Mouse (Mus musculus) limb, embryonic 11.5 days (tissue): Measurements from ENCODE around the gene Lce1c. TPM values are rescaled to one million over a fixed set of nuclear protein-coding genes. Genes with fewer than 3 reads are reported as not detected.
"Not testable (repeated sequence)": the region's sequence is repeated elsewhere in the genome, so short reads cannot be mapped to it uniquely, and the experiment has no call there.

Experiments used
- ATAC-seq: fragments of 200-750 bp; cut with Nextera tagmentation; 2 replicates; pipeline ENCODE4 v1.8.0; 2017; ENCODE audit warnings: low read depth; ENCODE audit not compliant: insufficient number of reproducible peaks, low FRiP score, low TSS enrichment
- DNase-seq: peaks from one replicate; pipeline ENCODE4 v3.0.0-alpha.2; 2015; ENCODE audit warnings: low spot score
- H3K27ac ChIP-seq: fragments of 300-500 bp; sonication (generic); replicated peaks from 2 replicates; pipeline ENCODE4 v1.5.1; 2014; ENCODE audit warnings: low read depth, mild to moderate bottlenecking, low read length
- H3K27me3 ChIP-seq: fragments of 300-500 bp; sonication (generic); 2 replicates; pipeline ENCODE4 v1.6.1; 2014; ENCODE audit warnings: mild to moderate bottlenecking, low read length, mixed read lengths; ENCODE audit not compliant: control insufficient read depth, insufficient read depth
- H3K36me3 ChIP-seq: fragments of 300-500 bp; sonication (generic); 2 replicates; pipeline ENCODE4 v1.6.1; 2014; ENCODE audit warnings: mild to moderate bottlenecking, low read length, moderate library complexity, mixed read lengths; ENCODE audit not compliant: control insufficient read depth, insufficient read depth
- H3K4me1 ChIP-seq: fragments of 300-500 bp; sonication (generic); 2 replicates; pipeline ENCODE4 v1.6.1; 2014; ENCODE audit warnings: low read length, mixed read lengths; ENCODE audit not compliant: control insufficient read depth, insufficient read depth
- H3K4me2 ChIP-seq: fragments of 300-500 bp; sonication (generic); 2 replicates; pipeline ENCODE4 v1.6.1; 2014; ENCODE audit warnings: low read depth, mild to moderate bottlenecking, moderate library complexity; ENCODE audit not compliant: severe bottlenecking
- H3K4me3 ChIP-seq: fragments of 300-500 bp; sonication (generic); 2 replicates; pipeline ENCODE4 v1.5.1; 2014; ENCODE audit warnings: low read depth, low read length
- H3K9ac ChIP-seq: fragments of 300-500 bp; sonication (generic); 2 replicates; pipeline ENCODE4 v1.6.1; 2014; ENCODE audit warnings: mild to moderate bottlenecking, low read length
- H3K9me3 ChIP-seq: fragments of 300-500 bp; sonication (generic); 2 replicates; pipeline ENCODE4 v1.6.1; 2016; ENCODE audit warnings: low read length; ENCODE audit not compliant: control insufficient read depth
- WGBS: fragments of 180-500 bp; shearing (Covaris S2); extraction: QIAGEN DNeasy Blood & Tissue Kit; methylation state at CpG from one replicate; pipeline ENCODE4 v1.1.7; 2014; 5-methylcytosine and 5-hydroxymethylcytosine counted together
- polyA plus RNA-seq: library from polyadenylated mRNA; unstranded; fragments of >200 nt; fragmentation: Nextera tagmentation; extraction: Ambion mirVana; gene quantifications from 2 replicates; pipeline ENCODE4 v1.2.1, GENCODE M21; 2014

Gene Lce1c
- polyA plus RNA-seq, 1 experiment from 2014 or later: not detected

DNA sequence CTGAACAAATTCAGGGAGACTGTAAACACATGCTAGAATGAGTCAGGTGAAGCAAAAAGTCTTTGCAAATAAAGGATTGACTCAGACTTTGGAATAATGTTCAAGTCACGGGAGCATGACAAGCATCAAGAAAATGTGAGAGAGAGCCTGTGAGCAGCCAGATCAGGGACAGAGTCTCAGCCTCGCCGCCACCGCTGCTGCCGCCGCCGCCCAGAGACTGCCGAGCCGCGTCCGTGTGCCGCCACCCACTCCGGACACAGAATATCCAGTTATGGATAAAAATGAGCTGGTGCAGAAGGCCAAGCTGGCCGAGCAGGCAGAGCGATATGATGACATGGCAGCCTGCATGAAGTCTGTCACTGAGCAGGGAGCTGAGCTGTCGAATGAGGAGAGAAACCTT is 10.1 kb downstream of the Lce1c start:
- H3K4me1 ChIP-seq, H3K9ac ChIP-seq, H3K36me3 ChIP-seq, DNase-seq, H3K27me3 ChIP-seq, H3K4me2 ChIP-seq, H3K27ac ChIP-seq, ATAC-seq, H3K4me3 ChIP-seq, H3K9me3 ChIP-seq: not testable (repeated sequence)
- WGBS: 70% methylated on average over 16 of the region's 16 CpGs

DNA sequence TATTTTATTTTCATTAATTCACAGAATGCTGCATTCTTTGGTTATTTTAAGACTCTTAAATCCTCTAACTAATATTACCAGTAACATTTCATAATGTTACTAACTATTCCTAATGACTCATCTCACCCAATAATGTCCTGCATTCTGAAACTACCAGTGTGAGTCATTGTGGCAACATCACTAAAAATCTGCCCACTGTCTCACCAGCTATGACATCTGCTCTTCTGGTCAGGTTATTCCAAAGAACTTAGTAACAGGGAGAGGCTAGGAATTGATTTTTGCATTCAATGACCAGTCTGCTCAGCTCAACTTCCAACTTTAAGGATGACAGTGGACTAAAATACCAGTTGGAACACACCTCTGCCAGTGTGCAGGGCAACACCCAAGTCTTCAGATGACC is 12.6 kb downstream of the Lce1c start:
- Histone ChIP-seq H3K4me1 (no peaks in the 10 kb centered on the region), H3K4me3 (no peak overlapping the region), H3K27ac (no peak overlapping the region), H3K9me3 (no peaks in the 10 kb centered on the region), H3K27me3 (no peaks in the 10 kb centered on the region), H3K9ac (no peak overlapping the region), H3K36me3 (no peaks in the 10 kb centered on the region), H3K4me2 (no peak overlapping the region)
- DNase-seq (no peak), ATAC-seq (no peak)

DNA sequence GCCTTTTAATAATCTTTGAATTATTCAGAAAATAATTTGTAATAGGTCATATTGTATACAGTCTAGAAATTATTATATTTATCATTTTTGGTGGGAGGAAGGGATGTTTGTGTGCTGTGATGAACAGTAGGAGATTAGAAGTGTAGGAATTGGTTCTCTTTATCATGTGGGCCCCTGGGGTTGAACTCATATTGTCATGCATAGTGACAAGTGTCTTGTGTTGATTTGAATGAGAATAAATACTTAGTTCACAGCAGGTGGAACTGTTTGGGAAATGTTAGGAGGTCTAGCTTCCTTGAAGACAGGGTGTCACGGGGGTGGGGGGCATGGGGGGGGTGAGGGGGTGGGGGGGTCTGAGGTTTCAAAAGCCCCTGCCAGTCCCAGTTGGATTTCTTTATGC is 15.6 kb downstream of the Lce1c start:
- no peak for DNase-seq
- WGBS: 50% methylated on average over 1 of the region's 1 CpGs
- H3K4me2 ChIP-seq: no peak overlapping the region
- no peaks in the 10 kb centered on the region for H3K4me1 ChIP-seq
- no peaks in the 10 kb centered on the region for H3K9me3 ChIP-seq
- H3K27me3 ChIP-seq: no peaks in the 10 kb centered on the region
- H3K4me3 ChIP-seq: no peak overlapping the region
- no peak overlapping the region for H3K9ac ChIP-seq
- H3K36me3 ChIP-seq: no peaks in the 10 kb centered on the region
- ATAC-seq: no peak
- no peak overlapping the region for H3K27ac ChIP-seq

DNA sequence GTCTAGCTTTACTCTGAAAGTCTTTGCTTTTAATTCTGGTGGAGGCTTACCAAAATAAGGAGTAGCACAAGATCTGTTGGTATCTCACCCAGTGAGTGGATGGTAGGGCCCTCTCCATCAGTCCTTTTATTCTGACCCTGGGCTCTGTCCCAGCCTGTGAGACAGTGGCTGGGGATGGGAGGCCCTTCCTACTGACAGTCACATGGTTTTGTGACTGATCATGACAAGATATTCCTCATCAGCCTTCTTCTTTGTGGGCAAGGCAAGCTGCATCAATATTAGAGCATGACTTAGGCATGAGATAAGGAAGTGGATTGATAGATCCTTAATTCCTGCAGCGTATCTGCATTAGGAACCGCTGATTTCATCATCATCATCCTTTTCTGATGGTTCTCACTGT is 29.9 kb downstream of the Lce1c start, which contains the start of gene Lce1e:
TSS of gene Lce1e (minus strand) at position 101 of the 400 bp plus-strand sequence.
- Histone ChIP-seq H3K9me3 (no peaks in the 10 kb centered on the region), H3K27me3 (no peaks in the 10 kb centered on the region), H3K4me2 (no peak within 1 kb of the TSS), H3K9ac (no peak within 1 kb of the TSS), H3K27ac (no peak within 1 kb of the TSS), H3K4me1 (no peaks in the 10 kb centered on the region), H3K36me3 (no peaks in the 10 kb centered on the region), H3K4me3 (no peak within 1 kb of the TSS)
- ATAC-seq (no peak), DNase-seq (no peak)
- 83% methylated on average over 2 of the region's 2 CpGs for WGBS

DNA sequence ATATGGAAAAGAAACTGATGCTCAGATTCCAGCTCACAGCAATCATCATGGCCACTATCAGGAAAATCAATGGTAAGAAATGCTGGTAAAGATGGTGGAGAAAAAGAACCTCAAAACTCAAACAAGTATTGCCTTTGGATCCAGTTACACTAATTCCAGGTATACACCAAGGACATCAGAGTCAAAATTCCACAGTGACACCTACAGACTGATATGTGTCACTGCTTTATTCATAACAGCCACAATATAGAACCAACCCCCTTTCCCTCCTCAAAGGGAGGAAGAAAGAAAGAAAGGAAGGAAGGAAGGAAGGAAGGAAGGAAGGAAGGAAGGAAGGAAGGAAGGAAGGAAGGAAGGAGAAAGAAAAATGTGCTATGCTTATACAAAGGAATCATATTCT is 36.1 kb downstream of the Lce1c start:
- DNase-seq: no peak

DNA sequence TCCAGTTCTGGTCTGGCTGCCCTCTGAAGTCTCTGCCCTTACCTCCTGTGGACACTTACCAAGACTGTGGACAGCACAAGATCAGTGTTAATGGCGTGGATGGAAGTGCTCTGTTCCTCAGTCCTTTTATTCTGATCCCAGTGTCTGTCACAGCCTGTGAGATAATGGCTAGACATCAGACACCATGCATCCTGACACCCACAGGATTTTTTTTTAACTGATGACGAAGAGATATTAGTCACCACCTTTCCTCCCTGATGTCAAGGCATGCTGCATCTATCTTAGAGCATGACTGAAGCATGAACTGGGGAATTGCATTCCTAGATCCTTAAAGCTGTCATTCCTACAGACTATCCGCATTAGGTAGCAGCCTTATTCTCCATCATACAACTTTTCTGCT is 41.2 kb downstream of the Lce1c start, which contains the start of gene Lce1f:
TSS of gene Lce1f (minus strand) at position 101 of the 400 bp plus-strand sequence.
- DNase-seq (no peak), ATAC-seq (no peak)
- no peak within 1 kb of the TSS for H3K9ac ChIP-seq
- H3K27me3 ChIP-seq: no peaks in the 10 kb centered on the region
- no peak within 1 kb of the TSS for H3K4me2 ChIP-seq
- H3K4me1 ChIP-seq: no peaks in the 10 kb centered on the region
- no peak within 1 kb of the TSS for H3K4me3 ChIP-seq
- H3K9me3 ChIP-seq: no peaks in the 10 kb centered on the region
- H3K36me3 ChIP-seq: no peaks in the 10 kb centered on the region
- 80% methylated on average over 3 of the region's 3 CpGs for WGBS
- H3K27ac ChIP-seq: no peak within 1 kb of the TSS

More for the DNA sequence above, 36.1 kb downstream of the Lce1c start:
- no peak overlapping the region for H3K4me3 ChIP-seq
- H3K4me2 ChIP-seq: no peak overlapping the region
- no peak overlapping the region for H3K9ac ChIP-seq
- no peak overlapping the region for H3K27ac ChIP-seq
- H3K4me1 ChIP-seq: no peaks in the 10 kb centered on the region
- no peaks in the 10 kb centered on the region for H3K9me3 ChIP-seq
- ATAC-seq: no peak
- H3K27me3 ChIP-seq: no peaks in the 10 kb centered on the region
- no peaks in the 10 kb centered on the region for H3K36me3 ChIP-seq

DNA sequence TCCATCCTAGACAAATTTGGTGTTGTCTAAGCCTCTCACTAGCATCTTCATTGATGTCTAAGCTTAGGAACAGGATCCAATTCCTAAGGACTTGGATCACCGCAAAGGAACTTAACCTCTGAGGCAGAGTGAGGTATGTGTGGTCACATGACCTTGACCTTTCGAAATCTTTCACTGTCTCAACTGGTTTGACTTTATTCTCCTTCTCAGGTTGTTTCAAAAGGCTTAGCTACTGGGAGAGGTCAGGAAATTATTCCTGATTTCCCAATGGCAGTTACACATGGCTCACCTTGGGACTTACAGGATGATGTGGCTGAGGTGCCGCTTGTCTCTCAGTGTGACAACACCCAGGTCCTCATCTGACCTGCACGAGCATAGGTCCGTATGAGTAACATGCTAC is 43.6 kb downstream of the Lce1c start:
- no peak overlapping the region for H3K9ac ChIP-seq
- H3K36me3 ChIP-seq: no peaks in the 10 kb centered on the region
- H3K4me1 ChIP-seq: no peaks in the 10 kb centered on the region
- H3K9me3 ChIP-seq: no peaks in the 10 kb centered on the region
- ATAC-seq: no peak
- no peaks in the 10 kb centered on the region for H3K27me3 ChIP-seq
- H3K4me3 ChIP-seq: no peak overlapping the region
- 85% methylated on average over 5 of the region's 5 CpGs for WGBS
- H3K27ac ChIP-seq: no peak overlapping the region
- no peak overlapping the region for H3K4me2 ChIP-seq
- DNase-seq: no peak

Other genes starting within 250 kb of the Lce1c start
- 4.9 and 5.8 TPM in 2 replicates for gene Gm9774, start 249.8 kb upstream of the Lce1c start, polyA plus RNA-seq
- not detected in 2 replicates for gene Sprr2k, start 246.7 kb upstream of the Lce1c start, polyA plus RNA-seq
- not detected in 2 replicates for gene Sprr1b, start 240.5 kb upstream of the Lce1c start, polyA plus RNA-seq
- not detected in 2 replicates for gene Sprr3, start 220.5 kb upstream of the Lce1c start, polyA plus RNA-seq
- not detected in 2 replicates for gene Sprr1a, start 193.4 kb upstream of the Lce1c start, polyA plus RNA-seq
- not detected in 2 replicates for gene Sprr4, start 178.8 kb upstream of the Lce1c start, polyA plus RNA-seq
- not detected in 2 replicates for gene 2310046K23Rik, start 144.7 kb upstream of the Lce1c start, polyA plus RNA-seq
- not detected in 2 replicates for gene Ivl, start 105.5 kb upstream of the Lce1c start, polyA plus RNA-seq
- not detected in 2 replicates for gene Smcp, start 90.2 kb upstream of the Lce1c start, polyA plus RNA-seq
- gene 2210017I01Rik, start 71.8 kb upstream of the Lce1c start, polyA plus RNA-seq: not detected in 2 replicates
- not detected in 2 replicates for gene Lce6a, start 57.6 kb upstream of the Lce1c start, polyA plus RNA-seq
- gene Lce1a1, start 30.9 kb upstream of the Lce1c start, polyA plus RNA-seq: not detected in 2 replicates
- gene Lce1b, start 22.3 kb upstream of the Lce1c start, polyA plus RNA-seq: not detected in 2 replicates
- gene Lce1a2, start 8.9 kb upstream of the Lce1c start, polyA plus RNA-seq: not detected in 2 replicates
- not detected in 2 replicates for gene Lce1d, start 8.0 kb downstream of the Lce1c start, polyA plus RNA-seq
- gene Lce1e, start 29.8 kb downstream of the Lce1c start, polyA plus RNA-seq: not detected in 2 replicates
- not detected in 2 replicates for gene Lce1f, start 41.1 kb downstream of the Lce1c start, polyA plus RNA-seq
- gene Gm38119, start 59.8 kb downstream of the Lce1c start, polyA plus RNA-seq: not detected in 2 replicates
- gene Lce1g, start 73.1 kb downstream of the Lce1c start, polyA plus RNA-seq: not detected in 2 replicates
- gene Lce1h, start 85.8 kb downstream of the Lce1c start, polyA plus RNA-seq: not detected in 2 replicates
- not detected in 2 replicates for gene Lce1i, start 99.7 kb downstream of the Lce1c start, polyA plus RNA-seq
- gene Lce1j, start 111.3 kb downstream of the Lce1c start, polyA plus RNA-seq: not detected in 2 replicates
- not detected in 2 replicates for gene Lce1k, start 128.6 kb downstream of the Lce1c start, polyA plus RNA-seq
- gene Kprp, start 148.0 kb downstream of the Lce1c start, polyA plus RNA-seq: not detected in 2 replicates
- not detected in 2 replicates for gene Lce1l, start 172.0 kb downstream of the Lce1c start, polyA plus RNA-seq
- gene 2310050C09Rik, start 191.0 kb downstream of the Lce1c start, polyA plus RNA-seq: not detected in 2 replicates
- gene Lce3a, start 247.0 kb downstream of the Lce1c start, polyA plus RNA-seq: not detected in 2 replicates